ENCODE assay signal across 25 mouse cellular contexts in the genomic region with DNA sequence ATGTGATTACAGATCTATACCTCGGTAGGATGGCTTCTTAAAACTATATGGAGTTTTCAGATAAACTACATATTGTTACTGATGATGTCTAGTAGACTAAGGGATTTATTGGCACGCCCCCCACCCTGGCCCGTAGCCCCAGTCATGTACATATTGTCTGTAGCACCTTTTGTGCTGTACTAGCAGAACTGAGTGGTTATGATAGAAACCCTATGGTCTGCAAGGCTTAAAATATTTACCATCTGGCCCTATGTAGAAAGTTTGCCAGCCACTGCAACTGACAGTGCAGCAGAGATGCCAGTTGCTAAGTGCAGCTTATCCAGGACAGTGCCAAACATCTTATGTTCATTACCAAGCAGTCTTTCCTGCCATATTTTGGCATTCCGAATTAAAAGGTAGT.
DNase-seq lines count a peak whose midpoint lies in the region; ATAC-seq and TF ChIP-seq lines count a peak whose summit lies in the region.
"Had no signal": no experiment of that assay in that cellular context is flagged by ENCODE, and none has a peak within 500 bp of the region (broad histone marks: within the 10 kb centered on the region; RNA-seq: fewer than 3 reads in every experiment).

No protein-coding gene starts in this region.

- no peak overlapping the region for H3K4me3 ChIP-seq in hindbrain, postnatal 0 days (ENCODE audit: low read length)
- H3K4me3 ChIP-seq in hindbrain, embryonic 12.5 days: no peak overlapping the region
- H3K4me3 ChIP-seq in forebrain, postnatal 0 days (ENCODE audit: low read depth, low read length): no peak overlapping the region
- H3K4me3 ChIP-seq: embryonic facial prominence, embryonic 10.5 days; heart, adult 2 months; heart, embryonic 13.5 days; hindbrain, embryonic 13.5 days; midbrain, embryonic 10.5 days; myocyte; stomach, embryonic 15.5 days had no signal

- no peaks in the 10 kb centered on the region for H3K4me1 ChIP-seq in hindbrain, postnatal 0 days (ENCODE audit: insufficient read depth, low read length)
- no peaks in the 10 kb centered on the region for H3K4me1 ChIP-seq in hindbrain, embryonic 12.5 days
- no peaks in the 10 kb centered on the region for H3K4me1 ChIP-seq in forebrain, postnatal 0 days (ENCODE audit: insufficient read depth)
- H3K4me1 ChIP-seq: embryonic facial prominence, embryonic 10.5 days; heart, embryonic 13.5 days; hindbrain, embryonic 13.5 days; midbrain, embryonic 10.5 days; stomach, embryonic 15.5 days had no signal

- no peaks in the 10 kb centered on the region for H3K36me3 ChIP-seq in hindbrain, postnatal 0 days (ENCODE audit: insufficient read depth, low read length)
- H3K36me3 ChIP-seq in hindbrain, embryonic 12.5 days: no peaks in the 10 kb centered on the region
- no peaks in the 10 kb centered on the region for H3K36me3 ChIP-seq in forebrain, postnatal 0 days (ENCODE audit: insufficient read depth)
- H3K36me3 ChIP-seq: embryonic facial prominence, embryonic 10.5 days; heart, embryonic 13.5 days; hindbrain, embryonic 13.5 days; midbrain, embryonic 10.5 days; stomach, embryonic 15.5 days had no signal

- no peaks in the 10 kb centered on the region for H3K27me3 ChIP-seq in hindbrain, postnatal 0 days (ENCODE audit: insufficient read depth, low read length)
- H3K27me3 ChIP-seq in hindbrain, embryonic 12.5 days: no peaks in the 10 kb centered on the region
- H3K27me3 ChIP-seq in forebrain, postnatal 0 days (ENCODE audit: insufficient read depth, low read length): no peaks in the 10 kb centered on the region
- H3K27me3 ChIP-seq: heart, embryonic 13.5 days; hindbrain, embryonic 13.5 days; stomach, embryonic 15.5 days had no signal

- peak; percentile 20 to 51 for DNase-seq in cerebellum, postnatal 14 days
- no peak for DNase-seq in cerebellum, adult 18-20 months
- peak; percentile 11 for DNase-seq in hindbrain, postnatal 0 days (ENCODE audit: low spot score)
- peak; percentile 6 for DNase-seq in 3T3-L1 (ENCODE audit: low read depth, low spot score)
- peak; percentile 4 for DNase-seq in forebrain, postnatal 0 days
- DNase-seq in testis, postnatal 14 days (ENCODE audit: low spot score): no peak
- no peak for DNase-seq in thymus, postnatal 25 days
- DNase-seq: cerebellum, adult 8-10 months; gastrocnemius, postnatal 36 days; heart, adult 2 months; heart, postnatal 14 days; kidney, postnatal 4 days; lung, postnatal 10 days; thymus, adult 18-20 months; thymus, postnatal 4 days had no signal

- no peak for TF ChIP-seq CTCF in hindbrain, postnatal 0 days (IDR thresholded peaks at IDR 0.05; ENCODE audit: low read depth)
- no peak for TF ChIP-seq CTCF in forebrain, postnatal 0 days (IDR thresholded peaks at IDR 0.05; ENCODE audit: low read depth)

- H3K9ac ChIP-seq in hindbrain, postnatal 0 days (replicated peaks; ENCODE audit: low read length): no peak overlapping the region
- H3K9ac ChIP-seq in hindbrain, embryonic 12.5 days: no peak overlapping the region
- H3K9ac ChIP-seq in forebrain, postnatal 0 days: no peak overlapping the region
- H3K9ac ChIP-seq: heart, embryonic 13.5 days; hindbrain, embryonic 13.5 days; stomach, embryonic 15.5 days had no signal

- H3K27ac ChIP-seq in hindbrain, postnatal 0 days: no peak overlapping the region
- H3K27ac ChIP-seq in hindbrain, embryonic 12.5 days: no peak overlapping the region
- no peak overlapping the region for H3K27ac ChIP-seq in forebrain, postnatal 0 days (ENCODE audit: low read depth, low read length)
- H3K27ac ChIP-seq: embryonic facial prominence, embryonic 10.5 days; heart, adult 2 months; heart, embryonic 13.5 days; hindbrain, embryonic 13.5 days; midbrain, embryonic 10.5 days; stomach, embryonic 15.5 days had no signal

- 64% methylated on average over 4 of the region's 4 CpGs for WGBS in hindbrain, postnatal 0 days
- 79% methylated on average over 4 of the region's 4 CpGs for WGBS in hindbrain, embryonic 12.5 days
- WGBS in forebrain, postnatal 0 days: 70% methylated on average over 4 of the region's 4 CpGs

- no peak for ATAC-seq in hindbrain, postnatal 0 days
- no peak for ATAC-seq in hindbrain, embryonic 12.5 days (ENCODE audit: low FRiP score)
- peak; percentile 61 for ATAC-seq in forebrain, postnatal 0 days
- ATAC-seq: CD4-positive, CD25-positive, alpha-beta regulatory T cell, adult 4 months; intestine, postnatal 0 days; midbrain, embryonic 16.5 days had no signal

- no peaks in the 10 kb centered on the region for H3K9me3 ChIP-seq in hindbrain, postnatal 0 days (ENCODE audit: low read length)
- no peaks in the 10 kb centered on the region for H3K9me3 ChIP-seq in hindbrain, embryonic 12.5 days (replicated peaks)
- H3K9me3 ChIP-seq in forebrain, postnatal 0 days (ENCODE audit: low read length): no peaks in the 10 kb centered on the region
- H3K9me3 ChIP-seq: embryonic facial prominence, embryonic 10.5 days; heart, embryonic 13.5 days; hindbrain, embryonic 13.5 days; midbrain, embryonic 10.5 days; stomach, embryonic 15.5 days had no signal

- H3K4me2 ChIP-seq in hindbrain, postnatal 0 days (ENCODE audit: low read depth, low read length): no peak overlapping the region
- no peak overlapping the region for H3K4me2 ChIP-seq in hindbrain, embryonic 12.5 days (replicated peaks)
- H3K4me2 ChIP-seq in forebrain, postnatal 0 days (ENCODE audit: low read depth): no peak overlapping the region
- H3K4me2 ChIP-seq: heart, embryonic 13.5 days; hindbrain, embryonic 13.5 days; stomach, embryonic 15.5 days had no signal

Comparison
In these comparisons a context has a peak if more than half of its experiments do, and no peak if none do; other contexts are left out.
1. DNase-seq: peak in cerebellum, postnatal 14 days (2 of 2), hindbrain, postnatal 0 days (single experiment), 3T3-L1 (single experiment) and forebrain, postnatal 0 days (single experiment); none in cerebellum, adult 18-20 months (0 of 2), testis, postnatal 14 days (single experiment) and thymus, postnatal 25 days (single experiment).